Mouse (Mus musculus) mouse trophoblast stem cell (cell line): ENCODE measurements at regions not wholly inside any gene's neighbourhood (a gene's known extent, or its start where the extent isn't known, plus 50 kb on each side); places are given as distances from the start of the nearest gene placed in this dataset.

ENCODE experiments used
- in situ Hi-C, 2 experiments: fragments of 300-500 bp; cut with MseI, MboI; formaldehyde crosslinking; loops; 2 replicates in 1 of 2; 3 replicates in 1 of 2; pipeline ENCODE4 v1.15.1; 2025

GRCm38 (mm10) chr1:137452749-137453148 lies 492.5 kb upstream of the Nr5a2 start:
- in situ Hi-C loops: no loop called here

GRCm38 (mm10) chr1:137446497-137446896 lies 486.2 kb upstream of the Nr5a2 start:
- in situ Hi-C loops: no loop called here

- in situ Hi-C loops: no loop called here
These were observed 467.9 kb upstream of the Nr5a2 start for GRCm38 (mm10) chr1:137428110-137428509.

DNA sequence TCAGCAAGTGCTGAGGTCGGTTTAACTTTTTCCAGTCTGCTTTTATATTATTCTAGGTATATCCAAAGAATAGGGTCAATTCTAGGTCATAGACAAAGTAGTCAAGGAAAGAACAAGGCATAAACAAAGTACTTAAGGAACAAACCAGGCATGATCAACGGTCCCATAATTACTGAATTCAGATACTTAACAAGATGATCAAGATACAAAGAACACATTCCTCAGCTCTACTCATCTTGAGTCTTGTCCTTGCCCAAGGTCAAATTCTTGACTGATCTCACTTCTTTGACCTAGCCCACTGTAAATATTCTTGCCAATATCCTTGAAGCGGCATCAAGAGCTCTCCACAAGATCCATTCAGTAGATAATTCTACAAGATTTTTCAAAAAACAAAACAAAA lies 458.1 kb upstream of the Nr5a2 start:
- in situ Hi-C loops: no loop called here

GRCm38 (mm10) chr1:137396736-137397135 lies 436.5 kb upstream of the Nr5a2 start:
- in situ Hi-C loops: no loop called here

DNA sequence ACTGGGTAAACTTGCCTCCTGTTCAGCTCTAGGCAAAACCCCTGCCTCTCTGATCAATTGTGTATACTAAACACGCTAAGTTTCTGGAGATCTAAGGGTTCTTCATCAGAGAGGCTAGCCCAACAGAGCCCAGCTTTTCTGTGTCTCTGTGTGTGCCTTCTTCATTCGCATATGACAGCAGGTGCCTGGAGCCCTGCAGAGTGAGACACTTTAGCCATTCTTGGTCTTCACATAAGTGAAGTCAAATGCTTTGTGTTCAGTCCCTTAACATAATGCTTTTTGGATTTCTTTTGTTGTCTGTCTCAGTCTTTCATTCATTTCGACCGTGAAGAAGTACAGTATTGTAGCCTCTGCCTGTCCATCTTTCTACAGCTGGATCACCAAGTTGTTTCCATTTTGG lies 427.3 kb upstream of the Nr5a2 start:
- in situ Hi-C loops: no loop called here

GRCm38 (mm10) chr1:137378072-137378985 lies 418.1 kb upstream of the Nr5a2 start:
- in situ Hi-C loops: loop anchor here in 1 of 2 experiments (10.0 kb wide), 1 partner anchor 64 kb away; no protein-coding TSS in a partner anchor

DNA sequence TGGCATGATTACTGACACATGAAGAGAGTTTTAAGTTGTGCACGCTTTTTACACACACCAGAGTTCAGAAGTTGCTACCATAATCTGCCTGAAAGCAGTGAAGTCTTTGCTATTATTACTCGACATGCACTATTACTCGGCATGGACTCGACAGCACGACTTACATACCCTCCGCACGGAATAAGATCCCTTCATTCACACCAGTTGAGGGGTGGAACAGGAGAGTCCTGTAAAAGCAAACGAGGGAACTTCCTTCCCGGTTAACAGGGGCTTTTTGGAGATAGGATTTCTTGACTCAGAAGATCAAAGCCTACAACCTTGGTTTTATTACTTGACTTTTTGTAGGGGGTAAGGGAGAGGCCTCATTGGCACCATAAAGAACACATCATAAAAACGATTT lies 416.4 kb upstream of the Nr5a2 start:
- in situ Hi-C loops: loop anchor here in 1 of 2 experiments (10.0 kb wide), 1 partner anchor 62 kb away; no protein-coding TSS in a partner anchor

GRCm38 (mm10) chr1:137374641-137375040 lies 414.4 kb upstream of the Nr5a2 start:
- in situ Hi-C loops: loop anchor here in 1 of 2 experiments (10.0 kb wide), 1 partner anchor 60 kb away; no protein-coding TSS in a partner anchor

- in situ Hi-C loops: loop anchor here in 1 of 2 experiments (10.0 kb wide), 1 partner anchor 59 kb away; no protein-coding TSS in a partner anchor
These were observed 413.5 kb upstream of the Nr5a2 start for GRCm38 (mm10) chr1:137373509-137374420.

GRCm38 (mm10) chr1:137372236-137372635 lies 412.0 kb upstream of the Nr5a2 start:
- in situ Hi-C loops: loop anchor here in 1 of 2 experiments (10.0 kb wide), 1 partner anchor 57 kb away; no protein-coding TSS in a partner anchor

DNA sequence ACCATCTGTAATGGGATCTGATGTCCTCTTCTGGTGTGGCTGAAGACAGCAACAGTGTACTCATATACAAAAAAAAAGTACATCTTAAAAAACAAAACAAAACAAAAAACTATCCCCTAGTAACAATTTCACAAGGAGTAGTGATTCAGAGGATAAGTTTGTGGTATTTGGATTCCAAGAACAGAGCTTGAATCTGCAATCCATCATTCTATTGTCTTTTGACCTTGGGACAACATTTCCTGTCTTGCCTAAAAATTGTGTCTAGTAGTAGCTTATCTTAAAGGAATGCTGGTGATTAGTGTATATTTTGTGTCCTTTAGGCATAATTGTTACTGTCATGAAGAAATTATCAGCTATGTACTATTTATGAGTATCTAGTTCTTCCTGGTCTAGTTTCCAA lies 404.1 kb upstream of the Nr5a2 start:
- in situ Hi-C loops: no loop called here

DNA sequence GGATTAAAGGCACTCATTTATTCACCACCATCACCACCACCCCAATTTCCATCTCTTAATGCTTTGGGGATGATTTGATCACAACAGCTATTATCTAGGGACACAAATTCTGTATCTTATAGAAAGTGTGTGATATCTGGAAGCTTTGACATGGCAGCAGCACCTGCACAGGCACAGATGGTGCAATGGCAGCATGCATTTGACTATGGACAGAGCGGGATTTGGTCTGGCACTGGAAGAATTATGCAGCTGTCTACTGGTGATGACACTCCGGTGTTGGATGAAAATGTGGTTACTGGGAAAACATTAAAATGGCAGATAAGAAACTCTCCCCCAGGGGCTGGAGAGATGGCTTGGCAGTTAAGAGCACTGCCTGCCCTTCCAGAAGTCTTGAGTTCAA lies 403.7 kb upstream of the Nr5a2 start:
- in situ Hi-C loops: no loop called here

DNA sequence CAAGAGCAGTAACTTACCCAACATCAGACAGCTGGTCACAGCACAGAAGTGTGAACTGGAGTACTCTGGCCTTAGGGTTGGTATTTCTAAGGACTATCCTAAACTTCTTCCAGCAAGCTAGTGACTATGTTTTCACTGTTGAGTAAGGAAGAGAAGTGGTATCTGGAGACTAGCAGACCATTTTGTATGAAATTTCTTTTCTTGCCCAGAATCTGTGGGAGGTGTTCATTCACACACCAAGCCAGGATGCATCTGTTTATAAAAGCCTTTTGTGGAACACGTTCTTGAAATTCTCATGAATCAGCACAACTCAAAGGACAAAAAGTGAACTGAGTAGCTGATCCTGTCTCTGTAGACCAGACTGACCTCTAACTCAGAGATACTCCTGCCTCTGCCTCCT lies 403.3 kb upstream of the Nr5a2 start:
- in situ Hi-C loops: no loop called here

DNA sequence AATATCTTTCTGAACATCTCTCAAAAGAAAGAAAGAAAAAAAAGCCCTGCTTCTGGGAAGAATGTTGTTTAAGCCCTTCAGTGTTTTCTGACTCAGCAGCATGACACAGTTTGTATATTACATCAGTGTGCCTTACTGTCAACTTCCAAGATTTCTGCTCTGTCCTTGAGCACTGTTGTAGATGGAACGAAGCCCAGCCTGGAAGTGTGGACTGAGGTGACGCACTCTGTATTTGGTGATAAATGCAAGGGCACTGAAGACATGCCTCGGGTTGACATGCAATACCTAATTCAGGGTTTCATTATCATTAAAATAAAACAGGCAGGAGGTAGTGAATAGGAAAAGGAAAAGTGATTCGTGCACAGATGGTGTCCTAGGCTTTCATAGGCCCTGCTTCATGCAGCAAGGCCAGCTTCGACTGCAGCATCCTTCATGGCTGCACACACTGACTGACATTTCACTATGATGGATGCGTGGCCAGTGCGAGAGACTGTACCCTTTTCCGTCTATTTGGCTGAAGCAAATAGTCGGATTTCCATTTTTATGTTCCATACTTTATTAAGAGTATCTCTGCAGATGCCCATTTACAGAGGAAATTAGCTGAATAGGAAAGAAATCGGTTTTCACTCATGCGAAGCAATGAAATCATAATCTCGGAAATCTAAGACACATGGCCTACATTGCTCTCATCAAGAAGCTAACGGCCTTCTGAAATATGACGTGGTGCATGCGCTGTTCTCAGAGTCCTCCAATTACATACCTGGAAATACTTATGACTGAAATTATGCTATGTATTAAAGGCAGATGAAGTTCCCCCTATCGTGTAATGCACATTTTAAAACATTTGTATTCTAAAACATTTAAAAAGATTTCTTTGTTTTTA lies 400.7 kb upstream of the Nr5a2 start:
- in situ Hi-C loops: no loop called here

GRCm38 (mm10) chr1:137355941-137356512 lies 395.8 kb upstream of the Nr5a2 start:
- in situ Hi-C loops: no loop called here

DNA sequence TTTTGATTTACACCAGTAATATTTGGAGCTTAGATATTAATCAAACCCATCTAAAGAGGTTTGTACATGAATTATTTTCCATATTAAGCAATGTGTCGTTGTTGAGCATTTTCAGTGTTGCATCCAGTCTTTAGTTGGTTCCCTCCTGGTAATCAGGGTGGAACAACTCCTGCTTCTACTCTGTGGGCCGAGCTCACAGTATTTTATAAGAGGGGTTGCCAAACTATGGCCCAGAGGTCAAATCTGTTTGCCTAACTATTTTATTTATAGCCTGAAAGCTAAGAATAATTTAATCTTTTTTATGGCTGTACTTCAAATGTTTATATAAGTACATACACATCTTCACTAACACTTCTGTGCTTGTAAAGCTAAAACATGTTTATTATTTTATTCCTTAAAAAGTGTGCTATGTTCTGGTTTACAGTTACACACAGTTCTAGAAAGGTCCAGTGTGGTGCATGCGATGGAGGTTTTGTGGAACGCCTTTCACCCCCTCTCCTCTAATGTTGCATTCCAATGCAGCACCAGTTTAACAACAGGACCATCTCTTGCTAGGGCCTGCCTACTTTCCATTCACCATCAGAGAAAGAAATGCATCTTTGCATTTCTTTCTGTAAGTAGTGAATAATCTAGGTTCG lies 392.3 kb upstream of the Nr5a2 start:
- in situ Hi-C loops: no loop called here

- in situ Hi-C loops: loop anchor here in 1 of 2 experiments (10.0 kb wide), 1 partner anchor 711 kb away; no protein-coding TSS in a partner anchor
These were observed 373.9 kb upstream of the Nr5a2 start for GRCm38 (mm10) chr1:137334137-137334536.

- in situ Hi-C loops: loop anchor here in 1 of 2 experiments (10.0 kb wide), 1 partner anchor 713 kb away; no protein-coding TSS in a partner anchor
These were observed 372.0 kb upstream of the Nr5a2 start for GRCm38 (mm10) chr1:137332108-137332769.
